Mouse (Mus musculus): Measurements from ENCODE around the gene Gjb5.

Gene Gjb5

GRCm38 (mm10) chr4:127358018-127358417, at the start of gene Gjb5:
Gjb5 (minus strand) TSS chr4:127358181.
- DNase-seq (ENCODE audit: low read depth in 1 of 2, low spot score in 2 of 2): no peak

DNA sequence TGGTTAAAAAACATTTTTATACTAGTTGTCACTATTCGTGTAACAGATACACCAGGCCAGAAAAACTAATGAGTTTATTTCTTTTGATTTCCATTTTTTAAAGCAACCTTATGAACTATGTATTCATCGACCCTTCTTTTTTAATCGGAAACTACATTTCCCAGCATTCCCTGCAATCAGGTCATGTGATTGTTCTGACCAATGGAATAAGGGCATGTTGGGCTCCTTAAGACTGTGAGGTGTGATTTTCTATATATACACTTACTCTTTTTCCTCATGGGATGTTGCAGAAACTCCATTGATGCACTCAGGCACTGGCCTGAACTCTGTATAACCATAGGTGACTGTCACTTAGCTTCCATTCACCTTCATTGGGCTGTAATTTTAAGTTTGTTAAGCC, 44.6 kb upstream of the Gjb5 start:
- no peak for DNase-seq (ENCODE audit: low read depth in 1 of 2, low spot score in 2 of 2)

DNA sequence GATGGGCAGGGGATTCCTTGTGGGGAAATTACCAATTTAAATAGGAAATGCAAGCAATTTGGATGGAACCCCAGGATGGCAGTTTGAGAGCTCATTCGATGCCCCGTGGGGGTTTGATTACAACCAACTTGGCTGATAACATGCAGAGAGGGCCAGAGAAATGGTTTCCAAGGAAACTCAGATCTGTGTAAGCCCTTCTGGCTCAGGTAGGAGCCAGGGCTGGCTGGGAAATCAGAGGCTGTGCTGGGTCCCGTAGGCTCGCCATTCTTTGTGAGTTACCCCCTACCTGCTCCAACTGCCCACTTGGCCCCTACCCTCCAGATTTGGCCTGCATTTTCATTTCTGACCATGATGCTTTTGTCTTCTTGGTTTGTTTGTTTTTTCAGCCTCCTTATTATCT, 44.2 kb upstream of the Gjb5 start:
- no peak for DNase-seq (ENCODE audit: low read depth in 1 of 2, low spot score in 2 of 2)

GRCm38 (mm10) chr4:127400165-127401145, 42.5 kb upstream of the Gjb5 start:
- no peak for DNase-seq (ENCODE audit: low read depth in 1 of 2, low spot score in 2 of 2)

- no peak for DNase-seq (ENCODE audit: low read depth in 1 of 2, low spot score in 2 of 2)
Observed at GRCm38 (mm10) chr4:127395591-127395990, 37.6 kb upstream of the Gjb5 start.

DNA sequence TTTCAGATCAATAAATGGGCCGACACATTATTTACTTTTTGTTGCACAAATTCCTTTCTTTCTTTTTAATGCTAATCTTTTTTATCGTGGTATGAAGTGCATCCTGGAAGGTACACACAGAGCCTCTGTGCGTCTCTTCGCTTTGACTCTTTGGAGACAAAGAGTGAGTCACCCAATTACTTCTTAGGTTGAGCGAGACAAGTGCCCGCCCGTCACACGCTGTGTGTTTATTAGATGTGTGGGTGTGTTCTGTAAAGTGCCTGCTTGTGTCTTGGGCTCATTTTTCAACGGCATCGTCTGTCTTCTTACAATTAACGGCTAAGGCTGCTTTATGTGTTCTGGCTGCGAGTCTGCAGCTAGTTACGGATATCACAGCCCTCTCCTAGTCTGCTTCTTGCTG, 31.7 kb upstream of the Gjb5 start:
- no peak for DNase-seq (ENCODE audit: low read depth in 1 of 2, low spot score in 2 of 2)

GRCm38 (mm10) chr4:127377344-127377743, 19.4 kb upstream of the Gjb5 start:
- no peak for DNase-seq (ENCODE audit: low read depth in 1 of 2, low spot score in 2 of 2)

- no peak for DNase-seq (ENCODE audit: low read depth in 1 of 2, low spot score in 2 of 2)
Observed at GRCm38 (mm10) chr4:127375541-127376177, 17.7 kb upstream of the Gjb5 start.

GRCm38 (mm10) chr4:127374645-127375044, 16.7 kb upstream of the Gjb5 start:
- no peak for DNase-seq (ENCODE audit: low read depth in 1 of 2, low spot score in 2 of 2)

DNA sequence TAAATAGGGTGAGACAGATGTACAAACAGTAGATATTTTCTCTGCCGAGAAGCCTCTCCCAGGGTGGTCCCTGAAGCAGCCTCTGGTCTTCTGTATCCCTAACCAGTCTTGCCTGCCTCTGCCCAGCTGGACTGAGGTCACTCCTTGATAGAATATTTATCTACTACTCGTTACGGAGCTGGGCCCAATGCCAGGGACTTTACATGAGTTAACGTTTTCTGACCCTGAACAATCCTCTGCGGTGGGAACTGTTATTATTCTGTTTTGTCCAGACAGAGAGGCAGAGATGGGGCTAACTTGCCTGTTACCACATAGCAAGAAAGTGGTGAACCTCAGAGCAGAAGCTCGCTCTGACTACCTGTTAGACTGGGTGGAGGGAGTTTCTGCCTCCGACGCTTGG, 15.5 kb upstream of the Gjb5 start:
- DNase-seq (ENCODE audit: low read depth in 1 of 2, low spot score in 2 of 2): no peak

GRCm38 (mm10) chr4:127371546-127371945, 13.6 kb upstream of the Gjb5 start:
- DNase-seq (ENCODE audit: low read depth in 1 of 2, low spot score in 2 of 2): no peak

- DNase-seq (ENCODE audit: low read depth in 1 of 2, low spot score in 2 of 2): no peak
Observed at GRCm38 (mm10) chr4:127370447-127370846, 12.5 kb upstream of the Gjb5 start.

- DNase-seq (ENCODE audit: low read depth in 1 of 2, low spot score in 2 of 2): no peak
Observed at GRCm38 (mm10) chr4:127368379-127368973, 10.5 kb upstream of the Gjb5 start.

DNA sequence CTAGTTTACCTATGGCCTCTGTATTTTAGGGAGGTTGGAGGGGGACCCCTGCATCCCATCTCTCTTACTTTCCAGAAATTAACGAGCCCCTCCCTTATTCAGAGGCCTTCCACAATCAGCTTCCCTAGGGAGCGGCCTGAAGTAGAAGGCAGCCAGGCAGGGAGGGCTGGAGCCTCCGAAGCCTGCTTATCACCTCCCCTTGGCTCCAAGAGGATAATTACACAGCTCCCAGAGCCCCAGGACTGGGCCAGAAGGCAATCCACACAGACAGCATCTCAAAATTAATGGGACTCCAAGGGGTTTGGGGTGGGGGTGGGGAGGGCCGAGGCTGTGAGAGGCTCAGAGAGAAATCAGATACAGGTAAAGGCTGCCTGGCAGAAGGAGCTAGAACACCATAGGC, 7.9 kb upstream of the Gjb5 start:
- no peak for DNase-seq (ENCODE audit: low read depth in 1 of 2, low spot score in 2 of 2)

- DNase-seq (ENCODE audit: low read depth in 1 of 2, low spot score in 2 of 2): no peak
Observed at GRCm38 (mm10) chr4:127365433-127365832, 7.5 kb upstream of the Gjb5 start.

GRCm38 (mm10) chr4:127364431-127364830, 6.5 kb upstream of the Gjb5 start:
- DNase-seq (ENCODE audit: low read depth in 1 of 2, low spot score in 2 of 2): no peak

GRCm38 (mm10) chr4:127363331-127363730, 5.3 kb upstream of the Gjb5 start:
- no peak for DNase-seq (ENCODE audit: low read depth in 1 of 2, low spot score in 2 of 2)

- no peak for DNase-seq (ENCODE audit: low read depth in 1 of 2, low spot score in 2 of 2)
Observed at GRCm38 (mm10) chr4:127362520-127362919, 4.5 kb upstream of the Gjb5 start.

GRCm38 (mm10) chr4:127354506-127355485, 3.2 kb downstream of the Gjb5 start:
- no peak for DNase-seq (ENCODE audit: low read depth in 1 of 2, low spot score in 2 of 2)

DNA sequence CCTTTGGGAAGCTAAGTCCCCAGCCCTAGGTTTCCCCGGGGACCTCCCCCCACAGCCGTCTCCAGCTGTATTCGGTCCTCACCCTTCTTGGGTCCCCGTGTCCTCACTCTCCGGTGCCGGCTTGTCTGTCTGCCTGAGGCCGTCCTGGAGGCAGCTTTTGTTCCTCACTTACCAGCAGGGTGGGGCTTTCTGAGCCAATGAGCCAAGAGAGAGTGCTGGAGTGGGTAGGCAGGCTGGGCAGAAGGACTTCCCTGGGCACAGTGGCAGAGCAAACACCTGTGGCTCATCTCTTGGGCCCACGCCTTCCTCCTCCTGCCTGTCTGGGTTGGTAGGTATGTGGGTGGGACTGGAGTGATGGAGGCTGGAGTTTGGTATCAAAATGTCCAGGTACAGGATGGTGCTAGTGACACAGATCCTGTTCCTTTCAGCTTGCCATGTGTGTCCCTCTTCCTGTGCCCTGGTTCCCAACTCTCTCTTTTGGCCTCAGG, 4.0 kb downstream of the Gjb5 start, which contains the start of gene Gjb4:
Gjb4 (minus strand) TSS at position 131 of the 488 bp plus-strand sequence.
- DNase-seq (ENCODE audit: low read depth in 1 of 2, low spot score in 2 of 2): no peak

DNA sequence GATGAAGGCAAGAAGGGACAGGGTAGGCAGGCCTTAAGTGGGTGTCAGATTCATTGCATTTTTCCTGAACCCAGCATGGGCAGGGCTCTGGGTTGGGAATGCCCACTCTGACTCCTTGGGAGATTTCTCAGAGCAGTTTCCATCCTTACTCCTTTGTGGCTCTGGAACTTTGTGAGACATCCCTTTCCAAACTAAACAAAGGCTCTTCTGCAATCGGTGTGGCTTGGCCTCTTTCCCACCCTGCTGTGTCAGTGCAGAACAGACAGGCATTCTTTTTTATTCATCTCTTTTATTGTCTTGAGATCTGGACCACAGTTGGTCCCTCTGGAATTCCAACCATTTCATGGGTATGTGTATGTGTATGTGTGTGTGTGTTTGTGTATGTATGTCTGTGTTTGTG, 5.4 kb downstream of the Gjb5 start:
- no peak for DNase-seq (ENCODE audit: low read depth in 1 of 2, low spot score in 2 of 2)
